Mouse (Mus musculus): ENCODE data around the gene 1600014C23Rik.
A peak's percentile ranks its signal among the peaks of the same experiment; 100 is the strongest.

The 1600014C23Rik gene

DNA sequence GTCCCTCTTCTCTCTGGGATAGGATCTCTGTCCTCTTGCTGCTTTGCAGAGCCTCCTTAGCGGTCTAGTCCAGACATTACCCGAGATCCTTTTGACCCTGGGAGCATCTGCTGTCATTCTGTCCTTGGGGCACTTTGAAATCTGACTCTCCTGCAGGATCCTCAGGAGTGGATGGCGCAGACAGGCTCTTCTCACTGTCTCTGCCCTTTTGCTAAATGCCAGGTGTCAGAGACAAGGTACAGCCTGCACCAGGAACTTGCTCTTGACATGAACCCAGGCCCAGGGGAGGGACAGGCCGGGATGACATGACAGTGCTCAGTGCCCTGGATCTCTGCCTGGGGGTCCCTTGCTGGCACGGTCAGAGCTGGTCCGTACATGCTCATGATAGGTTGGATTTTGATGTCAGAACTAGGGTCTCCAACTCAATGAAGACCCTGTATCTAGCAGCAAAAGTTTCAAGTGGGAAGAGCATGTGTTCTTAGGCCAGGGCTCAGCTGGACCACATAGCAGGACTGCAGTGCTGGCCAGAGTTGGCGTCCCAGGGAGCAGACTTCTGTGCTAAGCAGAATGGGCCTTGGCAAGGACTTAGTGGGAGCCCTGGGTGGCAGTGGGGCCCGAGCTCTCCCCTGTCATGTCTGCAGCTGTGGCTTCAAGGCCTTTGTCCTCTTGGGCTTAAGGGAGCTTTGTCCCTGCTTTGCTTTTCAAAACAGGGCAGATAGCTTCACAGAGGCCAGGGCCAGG, 5.5 kb downstream of the 1600014C23Rik start:
- DNase-seq (ENCODE audit: extremely low spot score, low spot score) = no peak

DNA sequence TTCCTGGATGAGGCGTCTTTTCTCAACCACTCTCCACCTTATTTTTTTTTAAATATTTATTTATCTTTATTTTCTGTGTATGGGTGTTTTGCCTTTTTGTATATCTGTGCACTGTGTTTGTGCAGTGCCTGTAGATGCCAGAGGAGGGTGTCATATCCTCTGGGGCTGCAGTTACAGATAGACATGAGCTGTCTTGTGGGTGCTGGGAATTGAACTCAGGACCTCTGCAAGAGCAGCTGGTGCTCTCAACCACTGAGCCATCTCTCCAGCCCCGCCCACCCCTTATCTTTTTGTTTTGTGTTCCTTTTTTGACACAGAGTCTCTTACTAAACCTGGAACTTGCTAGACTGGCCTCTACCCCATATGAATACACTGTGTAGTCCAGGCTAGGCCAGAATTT, 6.2 kb downstream of the 1600014C23Rik start:
- no peak for DNase-seq (ENCODE audit: extremely low spot score, low spot score)

DNA sequence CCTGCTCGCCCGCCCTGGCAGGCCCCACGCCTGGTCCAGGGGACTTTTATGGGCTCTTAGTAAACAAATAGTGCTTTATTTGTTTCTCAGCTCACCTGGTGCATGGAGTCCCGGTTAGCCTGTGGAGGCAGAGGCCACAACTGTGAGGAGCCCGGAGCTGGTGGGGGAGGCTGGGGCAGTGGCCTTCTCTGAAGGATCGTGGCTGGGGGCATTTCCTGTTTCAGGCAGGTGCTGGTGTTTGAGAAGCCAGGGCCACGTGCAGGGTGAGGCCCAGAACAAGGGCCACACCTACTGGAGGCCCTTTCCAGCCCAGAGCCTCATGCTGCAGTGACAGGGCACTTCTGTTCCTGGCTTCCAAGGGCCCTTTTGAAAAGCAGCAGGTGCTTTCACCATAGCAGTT, 7.4 kb downstream of the 1600014C23Rik start:
- DNase-seq (ENCODE audit: extremely low spot score, low spot score) = no peak

GRCm38 (mm10) chr17:45724574-45724921, 9.1 kb downstream of the 1600014C23Rik start:
- no peak for DNase-seq (ENCODE audit: extremely low spot score, low spot score)

DNA sequence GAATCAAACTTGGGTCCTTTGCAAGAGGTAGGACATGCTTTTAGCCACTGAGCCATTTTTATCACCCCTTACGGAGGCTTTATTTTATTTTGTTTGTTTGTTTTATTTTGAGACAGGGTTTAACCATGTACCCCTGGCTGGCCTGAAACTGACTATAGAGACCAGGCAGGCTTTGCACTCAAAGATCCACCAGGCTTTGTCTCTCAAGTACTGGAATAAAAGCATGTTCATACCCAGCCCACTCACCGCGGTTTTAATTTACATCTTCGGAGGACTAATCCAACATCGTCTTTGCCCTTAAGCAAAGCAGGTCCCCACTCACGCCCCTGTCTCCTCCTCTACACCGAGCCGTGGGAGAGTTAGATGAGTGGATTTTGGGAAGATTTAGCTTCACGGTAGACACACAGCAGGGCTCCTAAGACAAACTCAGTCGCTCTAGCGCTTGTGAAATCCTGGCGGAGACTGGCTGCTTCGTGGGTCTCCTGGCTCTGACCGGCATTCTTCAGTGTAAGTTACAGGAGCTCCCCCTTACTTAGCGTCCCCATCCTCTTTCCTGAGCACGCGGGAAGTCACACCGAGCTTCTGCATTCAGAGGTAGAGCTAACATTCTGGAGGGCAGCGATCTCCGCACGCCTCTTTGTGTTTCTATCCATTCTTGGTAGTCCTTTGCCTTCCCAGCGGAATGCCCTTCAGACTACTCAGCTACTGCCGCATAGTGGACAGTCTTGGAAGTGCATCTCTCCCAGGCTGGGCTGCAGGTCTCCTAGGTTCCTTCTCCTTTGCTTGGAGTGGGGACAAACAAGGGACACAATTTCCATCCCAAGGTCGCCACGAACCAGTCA, 9.7 kb downstream of the 1600014C23Rik start:
- peak; percentile 96 for DNase-seq (ENCODE audit: extremely low spot score, low spot score)

DNA sequence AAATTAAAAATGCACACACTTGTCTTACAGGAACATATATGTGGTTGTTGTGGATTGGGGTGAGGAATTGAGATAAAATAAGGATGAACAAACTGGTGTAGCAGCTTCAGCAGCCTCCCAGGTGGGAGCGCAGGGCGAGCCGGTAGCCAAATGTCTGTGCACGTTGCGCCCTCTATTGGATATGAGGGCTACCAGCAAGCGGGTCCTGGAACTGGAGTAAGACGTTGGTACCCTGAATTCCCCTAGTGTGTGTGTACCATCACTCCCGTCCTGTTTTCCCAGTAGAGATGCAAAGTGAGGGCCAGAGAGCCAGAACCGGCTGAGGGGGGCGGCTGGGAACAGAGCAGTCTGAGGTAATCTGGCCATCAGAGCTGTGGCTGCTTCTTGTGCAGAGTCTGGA, 15.3 kb downstream of the 1600014C23Rik start:
- no peak for DNase-seq (ENCODE audit: extremely low spot score, low spot score)

DNA sequence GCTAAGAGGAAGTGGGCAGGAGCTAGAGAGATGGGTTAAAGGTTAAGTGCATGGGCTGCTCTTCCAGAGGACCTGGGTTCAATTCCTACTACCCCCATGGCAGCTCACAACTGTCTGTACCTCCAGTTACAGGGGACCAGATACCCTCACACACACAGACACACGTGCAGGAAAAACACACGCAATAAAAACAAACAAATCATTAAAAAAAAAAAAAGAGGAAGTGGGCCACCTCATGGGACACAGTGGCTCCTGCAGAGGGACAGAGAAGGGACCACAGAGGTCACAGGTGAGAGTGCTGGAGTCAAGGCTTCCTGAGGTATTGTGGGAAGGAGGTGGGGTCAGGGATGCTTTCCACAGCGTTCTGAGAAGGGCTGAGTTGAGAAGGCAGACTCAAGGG, 22.1 kb downstream of the 1600014C23Rik start:
- DNase-seq (ENCODE audit: extremely low spot score, low spot score) = no peak

DNA sequence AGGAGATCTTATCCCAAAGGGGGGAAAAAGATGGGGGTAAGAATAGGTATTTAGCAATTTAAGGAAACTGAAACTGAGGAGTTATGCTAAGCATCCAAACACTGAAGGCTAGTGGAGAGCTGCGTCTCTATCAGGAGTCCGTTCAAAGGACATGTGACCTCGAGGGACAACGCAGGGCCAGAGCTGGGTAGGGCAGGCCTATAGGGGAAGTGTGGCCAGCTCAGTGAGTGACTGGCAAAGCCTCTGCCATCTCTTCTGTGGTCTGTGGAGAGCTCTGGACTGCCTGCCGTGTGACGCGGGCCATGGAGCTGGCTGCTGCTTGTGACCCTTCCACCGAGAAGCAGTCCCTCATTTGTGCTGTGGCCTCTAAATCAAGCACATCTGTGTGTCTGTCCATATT, 23.2 kb downstream of the 1600014C23Rik start:
- no peak for DNase-seq (ENCODE audit: extremely low spot score, low spot score)

GRCm38 (mm10) chr17:45709829-45710228, 23.8 kb downstream of the 1600014C23Rik start:
- DNase-seq (ENCODE audit: extremely low spot score, low spot score) = no peak

GRCm38 (mm10) chr17:45708179-45708578, 25.5 kb downstream of the 1600014C23Rik start:
- DNase-seq (ENCODE audit: extremely low spot score, low spot score) = no peak

GRCm38 (mm10) chr17:45707376-45707775, 26.3 kb downstream of the 1600014C23Rik start:
- DNase-seq (ENCODE audit: extremely low spot score, low spot score) = no peak

DNA sequence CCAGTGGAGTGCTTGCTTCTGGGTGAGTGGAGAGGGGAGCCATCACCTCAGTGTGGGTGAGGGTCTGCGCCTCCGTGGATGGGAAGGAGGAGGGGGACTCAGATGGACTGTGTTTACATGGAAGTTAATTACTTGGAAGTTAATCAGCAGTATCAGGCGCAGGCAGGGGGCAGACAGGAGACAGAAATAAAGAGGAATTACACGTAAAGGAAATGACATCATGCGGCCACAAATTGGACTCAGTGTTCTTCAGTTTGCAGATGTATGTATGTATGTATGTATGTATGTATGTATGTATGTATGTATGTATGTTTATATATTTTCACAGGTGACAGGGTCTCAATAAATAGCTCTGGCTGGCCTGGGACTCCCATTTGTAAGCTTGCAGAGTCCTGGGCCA, 26.8 kb downstream of the 1600014C23Rik start:
- no peak for DNase-seq (ENCODE audit: extremely low spot score, low spot score)

- no peak for DNase-seq (ENCODE audit: extremely low spot score, low spot score)
These were observed 30.5 kb downstream of the 1600014C23Rik start for GRCm38 (mm10) chr17:45703187-45703586.

DNA sequence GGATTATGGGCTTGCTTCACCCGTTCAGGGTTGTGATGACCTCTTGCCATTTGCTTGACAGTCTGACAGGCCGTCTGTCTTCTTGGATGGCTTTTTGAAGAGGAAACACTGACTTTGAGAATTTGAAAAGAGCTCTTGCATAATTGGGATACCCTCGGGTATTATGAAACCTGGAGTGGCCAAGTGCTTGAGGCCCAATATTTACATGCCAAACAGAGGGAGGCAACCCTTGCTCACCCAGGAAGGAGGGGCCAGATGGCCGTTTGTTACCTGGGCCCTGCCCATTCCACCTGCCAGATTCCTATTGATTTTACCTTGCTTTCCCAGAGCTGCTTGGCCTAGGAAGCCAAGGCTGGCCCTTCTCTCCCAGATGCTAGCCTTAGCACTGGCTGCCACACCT, 31.4 kb downstream of the 1600014C23Rik start:
- no peak for DNase-seq (ENCODE audit: extremely low spot score, low spot score)

DNA sequence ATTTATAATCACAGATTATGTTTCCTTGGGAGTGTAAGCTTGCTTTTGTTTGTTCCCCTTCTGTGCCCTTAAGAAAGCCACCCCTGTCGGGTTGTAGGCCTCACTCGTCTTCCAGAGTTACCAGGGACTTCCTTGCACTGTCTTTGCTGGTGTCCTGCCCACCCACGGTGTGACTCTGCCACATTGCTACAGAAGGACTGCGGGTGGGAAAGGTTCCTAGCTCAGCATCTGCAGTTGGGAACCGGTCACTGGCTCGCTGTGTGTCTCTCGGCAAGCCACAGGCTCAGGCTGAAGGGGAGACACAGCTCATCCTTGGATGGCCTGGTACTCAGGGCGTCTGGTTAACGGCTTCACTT, 32.4 kb downstream of the 1600014C23Rik start:
- DNase-seq (ENCODE audit: extremely low spot score, low spot score) = no peak

DNA sequence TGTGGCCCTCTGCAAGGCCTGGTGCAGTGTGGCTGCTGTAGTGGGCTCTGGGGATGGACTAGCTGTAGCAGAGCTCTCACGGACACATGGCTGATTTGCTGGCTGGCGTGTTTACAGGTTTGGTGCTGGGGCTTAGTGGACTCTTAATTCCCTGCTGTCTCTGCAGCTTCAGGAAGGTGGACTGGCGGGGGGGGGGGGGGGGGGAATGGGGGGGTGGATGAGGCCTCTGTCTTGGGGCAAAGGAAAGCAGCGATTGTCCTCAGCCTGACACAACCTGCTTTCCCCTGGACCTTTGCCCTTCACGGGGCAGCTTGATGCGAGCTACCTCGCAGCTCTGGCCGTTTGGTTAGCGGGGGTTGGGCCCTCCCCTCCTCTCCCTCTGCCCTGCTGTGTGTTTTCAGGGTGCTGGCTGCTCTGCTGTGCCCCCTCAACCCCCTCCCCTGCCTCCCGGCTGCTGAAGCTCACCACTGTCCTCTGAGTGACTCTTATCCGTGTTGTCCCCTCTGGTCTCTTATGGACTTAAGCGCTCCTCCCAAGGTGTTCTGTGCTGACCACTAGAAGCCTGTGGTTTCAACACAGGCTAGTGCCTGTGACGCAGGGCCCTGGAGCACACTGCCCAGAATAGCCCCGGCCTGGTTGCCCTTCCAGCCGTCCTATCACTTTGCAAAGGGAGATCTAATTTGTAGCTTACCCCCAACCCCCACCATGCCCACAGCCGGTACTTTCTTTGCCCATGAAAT, 33.0 kb downstream of the 1600014C23Rik start:
- no peak for DNase-seq (ENCODE audit: extremely low spot score, low spot score)

GRCm38 (mm10) chr17:45699039-45699740, 34.5 kb downstream of the 1600014C23Rik start:
- no peak for DNase-seq (ENCODE audit: extremely low spot score, low spot score)

GRCm38 (mm10) chr17:45698368-45698767, 35.3 kb downstream of the 1600014C23Rik start:
- no peak for DNase-seq (ENCODE audit: extremely low spot score, low spot score)

- no peak for DNase-seq (ENCODE audit: extremely low spot score, low spot score)
These were observed 36.7 kb downstream of the 1600014C23Rik start for GRCm38 (mm10) chr17:45696981-45697380.

DNA sequence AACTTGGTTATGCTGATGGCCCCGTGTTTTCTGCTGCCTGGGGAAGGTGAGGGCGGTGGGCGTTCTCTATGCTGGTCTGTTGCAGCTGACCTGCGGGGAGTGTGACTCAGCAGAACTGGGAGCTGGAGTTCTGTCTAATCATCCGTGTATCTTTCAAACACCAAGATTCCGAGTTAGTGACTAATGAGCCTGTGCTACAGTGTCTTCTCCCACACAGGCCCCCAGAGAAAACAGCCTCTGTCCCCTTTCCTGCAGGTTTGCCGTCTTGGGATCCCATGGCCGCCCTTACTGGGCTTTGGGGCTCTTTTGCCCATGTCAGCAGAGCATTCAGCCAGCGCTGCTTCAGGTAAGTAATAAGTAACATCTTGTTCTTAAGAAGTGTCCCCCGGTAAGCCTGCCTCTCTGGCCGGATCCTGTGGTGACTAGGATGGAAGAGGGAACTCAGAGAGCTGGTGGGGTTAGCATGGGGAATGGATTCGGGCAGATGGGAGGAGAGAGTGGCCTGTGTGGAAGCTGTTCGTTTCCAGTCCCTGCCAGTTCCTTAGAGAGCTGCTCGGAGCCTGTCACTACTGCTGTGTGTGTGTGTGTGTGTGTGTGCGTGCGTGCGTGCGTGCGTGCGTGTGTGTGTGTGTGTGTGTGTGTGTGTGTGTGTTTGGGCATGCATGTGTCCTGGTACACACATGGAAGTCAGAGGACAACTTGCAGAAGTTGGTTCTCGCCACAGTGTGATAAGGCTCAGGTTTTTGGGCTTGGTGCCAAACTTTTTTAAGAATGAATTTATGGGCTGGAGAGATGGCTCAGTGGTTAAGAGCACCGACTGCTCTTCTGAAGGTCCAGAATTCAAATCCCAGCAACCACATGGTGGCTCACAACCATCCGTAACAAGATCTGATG, 38.2 kb downstream of the 1600014C23Rik start:
- DNase-seq (ENCODE audit: extremely low spot score, low spot score) = no peak

Measured in neural tube, embryonic 10.5 days (tissue).